9 mouse cellular contexts compared by ENCODE assay signal in the genomic region with DNA sequence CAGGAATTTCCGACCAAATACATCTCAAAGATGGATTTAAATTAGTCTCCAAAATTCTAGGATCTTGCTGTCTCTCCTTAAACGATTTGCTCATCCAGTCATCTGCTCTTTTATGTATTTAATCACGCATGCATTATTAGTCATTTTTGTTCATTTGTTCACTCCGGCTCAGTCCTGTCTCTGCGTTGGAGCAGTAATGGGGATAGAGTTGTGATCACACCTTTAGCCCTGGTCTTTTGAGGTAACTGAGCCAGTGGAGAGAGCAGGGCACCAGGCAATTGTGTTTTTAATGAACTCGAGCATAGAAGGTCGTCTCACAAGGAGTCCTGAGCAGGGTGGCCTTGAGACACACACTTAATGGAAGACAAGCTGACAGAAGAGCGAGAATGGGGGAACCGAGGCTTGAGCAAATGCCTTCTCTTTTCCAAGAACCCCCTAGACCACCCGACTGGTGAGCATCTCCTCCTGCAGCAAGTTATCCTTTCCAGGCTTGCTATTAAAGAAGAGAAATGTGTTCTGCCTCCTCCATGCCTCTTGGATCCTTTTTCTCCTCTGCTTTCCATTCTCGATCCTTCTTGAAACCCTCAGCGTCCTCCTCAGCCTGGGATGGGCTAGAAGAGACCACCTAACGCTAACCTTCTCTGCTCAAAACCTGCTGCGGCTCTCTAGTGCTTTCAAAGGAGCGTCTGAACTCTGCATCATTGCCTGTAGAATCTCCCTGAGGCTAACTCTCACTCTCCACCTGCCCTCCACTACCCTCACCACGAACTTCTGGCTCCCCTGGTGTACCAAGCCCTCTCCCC. TPM values are rescaled to one million over a fixed set of nuclear protein-coding genes. Genes with fewer than 3 reads are reported as not detected.
A peak's percentile ranks its signal among the peaks of the same experiment; 100 is the strongest.
DNase-seq lines count a peak whose midpoint lies in the region; ATAC-seq and TF ChIP-seq lines count a peak whose summit lies in the region.
"Had no signal": no experiment of that assay in that cellular context is flagged by ENCODE, and none has a peak within 500 bp of the region (broad histone marks: within the 10 kb centered on the region; RNA-seq: fewer than 3 reads in every experiment).

No protein-coding gene starts in this region.

- H3K27me3 ChIP-seq in ES-Bruce4 (ENCODE audit: control insufficient read depth, insufficient read depth, low read length, poor library complexity, severe bottlenecking), result no peaks in the 10 kb centered on the region
- peaks cover 44% of the 10 kb centered on the region for H3K27me3 ChIP-seq in heart, embryonic 16.5 days (ENCODE audit: control insufficient read depth, insufficient read depth, low read length)
- peaks cover 53% of the 10 kb centered on the region for H3K27me3 ChIP-seq in liver, embryonic 16.5 days (ENCODE audit: control insufficient read depth, insufficient read depth, low read depth, low read length)

- peak; percentile 27 to 43 for DNase-seq in cerebellum, postnatal 25 days
- DNase-seq in cerebellum, adult 11 months, result no peak
- no peak for DNase-seq in frontal cortex, postnatal 14 days (ENCODE audit: low spot score in 2 of 2)
- no peak for DNase-seq in frontal cortex, adult 2 months (ENCODE audit: extremely low spot score in 1 of 2, low spot score in 1 of 2)
- no peak for DNase-seq in left cerebral cortex, postnatal 25 days (ENCODE audit: low spot score in 2 of 2)

- H3K4me1 ChIP-seq in ES-Bruce4 (ENCODE audit: control insufficient read depth, insufficient read depth, low read length), result peaks cover 1% of the 10 kb centered on the region
- peaks cover 25% of the 10 kb centered on the region for H3K4me1 ChIP-seq in heart, embryonic 16.5 days (ENCODE audit: control insufficient read depth, insufficient read depth, low read length)
- H3K4me1 ChIP-seq in liver, embryonic 16.5 days (ENCODE audit: control insufficient read depth, low read depth, low read length), result no peaks in the 10 kb centered on the region; the same call in none of the 2 replicates

- no peak for TF ChIP-seq CTCF in ES-Bruce4 (IDR thresholded peaks at IDR 0.05; ENCODE audit: low read depth, low read length)

- ATAC-seq in heart, embryonic 16.5 days (replicated peaks; ENCODE audit: extremely low read depth, insufficient read depth, low FRiP score), result no peak
- no peak for ATAC-seq in liver, embryonic 16.5 days (ENCODE audit: low read depth)

- intact Hi-C loops in left cerebral cortex, postnatal 25 days (cut with DNase I), result loop anchor here (5.0 kb wide), 1 partner anchor 124 kb away; the partner anchor contains the start of gene Eml2

- no peak for TF ChIP-seq EP300 in ES-Bruce4 (IDR thresholded peaks at IDR 0.05; ENCODE audit: insufficient read depth, low read depth, low read length)

- H3K4me3 ChIP-seq in ES-Bruce4 (ENCODE audit: low read depth, low read length), result peak overlapping the region; percentile 33
- peak overlapping the region; percentile 59 for H3K4me3 ChIP-seq in heart, embryonic 16.5 days (ENCODE audit: low read length)
- no peak overlapping the region for H3K4me3 ChIP-seq in liver, embryonic 16.5 days (ENCODE audit: low read depth, low read length)

- H3K9ac ChIP-seq in ES-Bruce4 (ENCODE audit: low read depth, poor library complexity, severe bottlenecking), result peak overlapping the region; percentile 21; the same call in 1 of the 2 replicates
- peak overlapping the region; percentile 4 for H3K9ac ChIP-seq in heart, embryonic 16.5 days (ENCODE audit: low read length)
- no peak overlapping the region for H3K9ac ChIP-seq in liver, embryonic 16.5 days (ENCODE audit: low read depth, low read length)

- peak overlapping the region; percentile 42 for H3K4me2 ChIP-seq in heart, embryonic 16.5 days (ENCODE audit: low read depth, low read length)
- peak overlapping the region; percentile 27 for H3K4me2 ChIP-seq in liver, embryonic 16.5 days (ENCODE audit: low read depth, low read length)

- WGBS in heart, embryonic 16.5 days, result 12% methylated on average over 16 of the region's 16 CpGs
- 13% methylated on average over 16 of the region's 16 CpGs for WGBS in liver, embryonic 16.5 days (ENCODE audit: insufficient replicate concordance)

- no peak for TF ChIP-seq POLR2A in ES-Bruce4 (IDR thresholded peaks at IDR 0.05; ENCODE audit: insufficient read depth, low read length)

- no peaks in the 10 kb centered on the region for H3K36me3 ChIP-seq in ES-Bruce4 (ENCODE audit: control insufficient read depth, insufficient read depth, low read length, poor library complexity, severe bottlenecking)
- no peaks in the 10 kb centered on the region for H3K36me3 ChIP-seq in heart, embryonic 16.5 days (ENCODE audit: control insufficient read depth, insufficient read depth)
- H3K36me3 ChIP-seq in liver, embryonic 16.5 days (ENCODE audit: control insufficient read depth, insufficient read depth), result no peaks in the 10 kb centered on the region

- H3K27ac ChIP-seq in ES-Bruce4 (ENCODE audit: insufficient read depth, low read length), result no peak overlapping the region
- no peak overlapping the region for H3K27ac ChIP-seq in heart, embryonic 16.5 days (ENCODE audit: low read length)
- H3K27ac ChIP-seq in liver, embryonic 16.5 days (ENCODE audit: low read length), result no peak overlapping the region

- H3K9me3 ChIP-seq in ES-Bruce4 (replicated peaks; ENCODE audit: control insufficient read depth, insufficient read depth, low read length, poor library complexity, severe bottlenecking), result no peaks in the 10 kb centered on the region
- no peaks in the 10 kb centered on the region for H3K9me3 ChIP-seq in heart, embryonic 16.5 days (replicated peaks; ENCODE audit: control insufficient read depth, low read length)
- no peaks in the 10 kb centered on the region for H3K9me3 ChIP-seq in liver, embryonic 16.5 days (replicated peaks; ENCODE audit: control insufficient read depth, low read length)

RNA-seq across cellular contexts. Expression of gene Fosb, which starts 8.2 kb away (rescaled TPM):
- 0.68 and 1.1 TPM in 2 replicates for polyA plus RNA-seq in ES-Bruce4 (2011; ENCODE audit: insufficient read depth, insufficient read length, low read depth, missing spikeins)
- 0.24 and 0.34 TPM in 2 replicates for polyA plus RNA-seq in heart, embryonic 16.5 days (2015; fragmentation: Nextera tagmentation; extraction: Ambion mirVana)
- not detected in 2 replicates for polyA plus RNA-seq in liver, embryonic 16.5 days (2015; fragmentation: Nextera tagmentation; extraction: Ambion mirVana)
- polyA plus RNA-seq in frontal cortex, adult 2 months (2012; rRNA removed), result 6.3 and 22.4 TPM in 2 replicates
- 10 to 100 TPM; 21.0 to 26.0 TPM for total RNA-seq in left cerebral cortex, postnatal 25 days (2021)

RNA-seq across cellular contexts. Expression of gene Rtn2, which starts 19.2 kb away (rescaled TPM):
- 14.3 and 15.3 TPM in 2 replicates for polyA plus RNA-seq in ES-Bruce4 (2011; ENCODE audit: insufficient read depth, insufficient read length, low read depth, missing spikeins)
- 27.4 and 28.5 TPM in 2 replicates for polyA plus RNA-seq in heart, embryonic 16.5 days (2015; fragmentation: Nextera tagmentation; extraction: Ambion mirVana)
- polyA plus RNA-seq in liver, embryonic 16.5 days (2015; fragmentation: Nextera tagmentation; extraction: Ambion mirVana), result 2.9 and 4.1 TPM in 2 replicates
- polyA plus RNA-seq in frontal cortex, adult 2 months (2012; rRNA removed), result 128 and 135 TPM in 2 replicates
- total RNA-seq in left cerebral cortex, postnatal 25 days (2021), result 100 to 1,000 TPM; 112 TPM

RNA-seq across cellular contexts. Expression of gene Ppm1n, which starts 21.8 kb away (rescaled TPM):
- polyA plus RNA-seq in ES-Bruce4 (2011; ENCODE audit: insufficient read depth, insufficient read length, low read depth, missing spikeins), result 5.7 and 6.1 TPM in 2 replicates
- 0.11 TPM in 1 of 2 replicates, not detected in the other for polyA plus RNA-seq in heart, embryonic 16.5 days (2015; fragmentation: Nextera tagmentation; extraction: Ambion mirVana)
- 0.11 TPM in 1 of 2 replicates, not detected in the other for polyA plus RNA-seq in liver, embryonic 16.5 days (2015; fragmentation: Nextera tagmentation; extraction: Ambion mirVana)
- polyA plus RNA-seq in frontal cortex, adult 2 months (2012; rRNA removed), result 0.48 and 0.62 TPM in 2 replicates
- total RNA-seq in left cerebral cortex, postnatal 25 days (2021), result under 1 TPM in 1 of 2 experiments, not detected in 1; 0.55 TPM
- total RNA-seq: liver, adult 2 months had no signal

RNA-seq across cellular contexts. Expression of gene Vasp, which starts 30.0 kb away (rescaled TPM):
- 75.7 and 90.0 TPM in 2 replicates for polyA plus RNA-seq in ES-Bruce4 (2011; ENCODE audit: insufficient read depth, insufficient read length, low read depth, missing spikeins)
- polyA plus RNA-seq in heart, embryonic 16.5 days (2015; fragmentation: Nextera tagmentation; extraction: Ambion mirVana), result 84.0 and 86.1 TPM in 2 replicates
- 32.8 and 33.0 TPM in 2 replicates for polyA plus RNA-seq in liver, embryonic 16.5 days (2015; fragmentation: Nextera tagmentation; extraction: Ambion mirVana)
- 22.2 and 24.9 TPM in 2 replicates for polyA plus RNA-seq in frontal cortex, adult 2 months (2012; rRNA removed)
- 10 to 100 TPM; 13.1 to 14.3 TPM for total RNA-seq in left cerebral cortex, postnatal 25 days (2021)

RNA-seq across cellular contexts. Expression of gene Ercc1, which starts 42.9 kb away (rescaled TPM):
- polyA plus RNA-seq in ES-Bruce4 (2011; ENCODE audit: insufficient read depth, insufficient read length, low read depth, missing spikeins), result 38.1 and 43.7 TPM in 2 replicates
- polyA plus RNA-seq in heart, embryonic 16.5 days (2015; fragmentation: Nextera tagmentation; extraction: Ambion mirVana), result 61.0 and 62.4 TPM in 2 replicates
- 11.4 and 14.5 TPM in 2 replicates for polyA plus RNA-seq in liver, embryonic 16.5 days (2015; fragmentation: Nextera tagmentation; extraction: Ambion mirVana)
- 49.9 and 53.6 TPM in 2 replicates for polyA plus RNA-seq in frontal cortex, adult 2 months (2012; rRNA removed)
- 10 to 100 TPM; 34.1 to 40.5 TPM for total RNA-seq in left cerebral cortex, postnatal 25 days (2021)

Comparison
In these comparisons a context has a peak if more than half of its experiments do, and no peak if none do; other contexts are left out.
1. DNase-seq: peak in cerebellum, postnatal 25 days (2 of 2); none in cerebellum, adult 11 months (single experiment), frontal cortex, postnatal 14 days (0 of 2), frontal cortex, adult 2 months (0 of 2) and left cerebral cortex, postnatal 25 days (0 of 2).